In genomic region chr2:105030505-105030904, GRCm38 (mm10) we compare ENCODE assay signal across 24 mouse cellular contexts.
"Had no signal": no experiment of that assay in that cellular context is flagged by ENCODE, and none has a peak within 500 bp of the region (broad histone marks: within the 10 kb centered on the region; RNA-seq: fewer than 3 reads in every experiment).

No protein-coding gene starts in this region.

- H3K27me3 ChIP-seq: heart, embryonic 15.5 days; hindbrain, embryonic 12.5 days; intestine, embryonic 15.5 days; limb, embryonic 13.5 days; limb, embryonic 15.5 days had no signal

- H3K4me2 ChIP-seq: heart, embryonic 13.5 days; heart, embryonic 15.5 days; hindbrain, embryonic 12.5 days; hindbrain, embryonic 14.5 days; intestine, embryonic 15.5 days; limb, embryonic 13.5 days; limb, embryonic 15.5 days had no signal

- H3K9ac ChIP-seq: heart, embryonic 13.5 days; heart, embryonic 15.5 days; hindbrain, embryonic 12.5 days; hindbrain, embryonic 14.5 days; intestine, embryonic 15.5 days; limb, embryonic 13.5 days; limb, embryonic 15.5 days; liver, embryonic 14.5 days had no signal

- ATAC-seq: hindbrain, embryonic 16.5 days; inflammation-experienced regulatory T-cells, adult 6 months; intestine, embryonic 15.5 days; intestine, postnatal 0 days had no signal

- H3K27ac ChIP-seq: heart, adult 2 months; heart, embryonic 10.5 days; heart, embryonic 13.5 days; heart, embryonic 15.5 days; hindbrain, embryonic 12.5 days; hindbrain, embryonic 14.5 days; intestine, embryonic 15.5 days; limb, embryonic 13.5 days; limb, embryonic 15.5 days; liver, embryonic 14.5 days had no signal

- H3K4me1 ChIP-seq: hindbrain, embryonic 12.5 days; intestine, embryonic 15.5 days; limb, embryonic 13.5 days; limb, embryonic 15.5 days had no signal

- H3K36me3 ChIP-seq: heart, embryonic 10.5 days; heart, embryonic 13.5 days; heart, embryonic 15.5 days; hindbrain, embryonic 12.5 days; intestine, embryonic 15.5 days; limb, embryonic 13.5 days; limb, embryonic 15.5 days had no signal

- H3K4me3 ChIP-seq: heart, adult 2 months; heart, embryonic 10.5 days; heart, embryonic 13.5 days; heart, embryonic 15.5 days; hindbrain, embryonic 12.5 days; intestine, embryonic 15.5 days; limb, embryonic 13.5 days; limb, embryonic 15.5 days had no signal

- DNase-seq: gastrocnemius, postnatal 14 days; gastrocnemius, postnatal 36 days; heart, adult 2 months; heart, postnatal 14 days; heart, postnatal 36 days; kidney, adult 18-20 months; kidney, adult 8-10 months; kidney, postnatal 10 days; kidney, postnatal 36 days; layer of hippocampus, adult 9-11 months; layer of hippocampus, postnatal 36 days; left cerebral cortex, postnatal 4 days had no signal

- H3K9me3 ChIP-seq: heart, embryonic 10.5 days; heart, embryonic 13.5 days; heart, embryonic 15.5 days; hindbrain, embryonic 12.5 days; intestine, embryonic 15.5 days; limb, embryonic 13.5 days; limb, embryonic 15.5 days had no signal
